Mouse (Mus musculus) heart, postnatal 0 days (tissue): ENCODE measurements around the gene Ccdc51.

Experiments used
- CTCF ChIP-seq: IDR thresholded peaks from 2 replicates; pipeline ENCODE4 v1.5.1; 2016; ENCODE audit warnings: antibody characterized with exemption, control low read depth, low read depth
- EP300 ChIP-seq: IDR thresholded peaks from 2 replicates; pipeline ENCODE4 v1.6.1; 2016; ENCODE audit warnings: antibody characterized with exemption, low read depth

DNA sequence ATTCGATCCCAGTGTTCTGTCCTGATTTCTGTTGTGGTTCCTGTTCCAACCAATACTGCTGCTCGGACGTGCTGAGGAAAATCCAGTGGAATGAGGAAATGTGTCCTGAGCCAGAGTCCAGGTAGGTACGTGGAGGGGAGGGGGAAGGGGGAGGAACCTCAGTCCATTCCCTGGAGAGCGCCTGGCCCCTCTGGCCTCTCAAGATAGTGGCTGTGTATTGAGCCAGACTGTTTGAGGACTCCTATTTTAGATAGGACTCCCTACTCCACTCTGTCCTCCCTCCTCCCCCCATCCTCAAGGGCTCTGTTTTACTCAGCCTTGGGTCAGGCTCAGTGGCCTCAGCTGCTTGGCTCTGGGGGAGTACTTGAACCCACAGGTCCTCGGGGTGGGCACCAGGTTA is 41.4 kb upstream of the Ccdc51 start:
- TF ChIP-seq CTCF (no peak), EP300 (no peak)
